In genomic region chr19:44907851-44908690, GRCm38 (mm10) we compare ENCODE assay signal across 7 mouse cellular contexts. TPM values are rescaled to one million over a fixed set of nuclear protein-coding genes. Genes with fewer than 3 reads are reported as not detected.
DNase-seq lines count a peak whose midpoint lies in the region; ATAC-seq and TF ChIP-seq lines count a peak whose summit lies in the region.

No protein-coding gene starts in this region.

- H3K27me3 ChIP-seq in midbrain, embryonic 16.5 days (ENCODE audit: control insufficient read depth, insufficient read depth, low read depth, low read length): no peaks in the 10 kb centered on the region
- no peaks in the 10 kb centered on the region for H3K27me3 ChIP-seq in midbrain, embryonic 11.5 days (ENCODE audit: control insufficient read depth, insufficient read depth, low read length)
- no peaks in the 10 kb centered on the region for H3K27me3 ChIP-seq in heart, embryonic 14.5 days (ENCODE audit: control insufficient read depth, insufficient read depth, low read length)
- H3K27me3 ChIP-seq in limb, embryonic 10.5 days (ENCODE audit: low read depth, poor library complexity, severe bottlenecking): no peaks in the 10 kb centered on the region

- H3K27ac ChIP-seq in midbrain, embryonic 16.5 days (ENCODE audit: low read length): no peak overlapping the region; the same call in 1 of the 2 replicates
- H3K27ac ChIP-seq in midbrain, embryonic 11.5 days (ENCODE audit: low read depth, low read length): no peak overlapping the region
- peak overlapping the region; percentile 75 for H3K27ac ChIP-seq in embryonic fibroblast, embryonic 13.5 days (ENCODE audit: insufficient read depth, low read length)
- peak overlapping the region; percentile 71 to 86 for H3K27ac ChIP-seq in heart, embryonic 14.5 days (replicated peaks in 1 of 2; ENCODE audit: control insufficient read depth in 1 of 2, insufficient read depth in 1 of 2, low read depth in 2 of 2, low read length in 2 of 2)
- peak overlapping the region; percentile 38 for H3K27ac ChIP-seq in limb, embryonic 10.5 days

- peak; percentile 67 for ATAC-seq in midbrain, embryonic 16.5 days
- no peak for ATAC-seq in midbrain, embryonic 11.5 days (ENCODE audit: low FRiP score)
- ATAC-seq in heart, embryonic 14.5 days (ENCODE audit: insufficient number of reproducible peaks, insufficient read depth, low FRiP score, low read depth): peak; percentile 74

- no peaks in the 10 kb centered on the region for H3K9me3 ChIP-seq in midbrain, embryonic 16.5 days (replicated peaks; ENCODE audit: control insufficient read depth, low read length, poor library complexity, severe bottlenecking)
- H3K9me3 ChIP-seq in midbrain, embryonic 11.5 days (ENCODE audit: control insufficient read depth, low read length): no peaks in the 10 kb centered on the region
- no peaks in the 10 kb centered on the region for H3K9me3 ChIP-seq in heart, embryonic 14.5 days (ENCODE audit: control insufficient read depth, low read length)
- no peaks in the 10 kb centered on the region for H3K9me3 ChIP-seq in limb, embryonic 10.5 days (replicated peaks)

- no peak overlapping the region for H3K4me3 ChIP-seq in midbrain, embryonic 16.5 days (ENCODE audit: low read depth, low read length)
- H3K4me3 ChIP-seq in midbrain, embryonic 11.5 days (ENCODE audit: low read depth, low read length): no peak overlapping the region
- no peak overlapping the region for H3K4me3 ChIP-seq in embryonic fibroblast, embryonic 13.5 days (ENCODE audit: insufficient read depth, low read length)
- no peak overlapping the region for H3K4me3 ChIP-seq in heart, embryonic 14.5 days (ENCODE audit: control insufficient read depth in 1 of 2, insufficient read depth in 1 of 2, low read depth in 1 of 2, low read length in 2 of 2)
- no peak overlapping the region for H3K4me3 ChIP-seq in limb, embryonic 10.5 days

- H3K4me1 ChIP-seq in midbrain, embryonic 16.5 days (ENCODE audit: control insufficient read depth, insufficient read depth, low read length): peaks cover 5% of the 10 kb centered on the region
- H3K4me1 ChIP-seq in midbrain, embryonic 11.5 days (ENCODE audit: control insufficient read depth, insufficient read depth, low read length): peaks cover 9% of the 10 kb centered on the region
- H3K4me1 ChIP-seq in embryonic fibroblast, embryonic 13.5 days (ENCODE audit: control insufficient read depth, insufficient read depth, low read length): peaks cover 18% of the 10 kb centered on the region
- peaks cover 20% of the 10 kb centered on the region in 2 experiments; a peak in 3 of 4 replicates for H3K4me1 ChIP-seq in heart, embryonic 14.5 days (ENCODE audit: control insufficient read depth in 2 of 2, insufficient read depth in 2 of 2, low read length in 2 of 2)
- H3K4me1 ChIP-seq in limb, embryonic 10.5 days: peaks cover 35% of the 10 kb centered on the region

- 47% methylated on average over 15 of the region's 15 CpGs for WGBS in midbrain, embryonic 16.5 days
- 53% methylated on average over 15 of the region's 15 CpGs for WGBS in midbrain, embryonic 11.5 days
- 41% methylated on average over 15 of the region's 15 CpGs for WGBS in heart, embryonic 14.5 days
- 51% methylated on average over 15 of the region's 15 CpGs for WGBS in limb, embryonic 10.5 days

- no peak for DNase-seq in midbrain, embryonic 11.5 days (ENCODE audit: low spot score, missing footprints)
- no peak for DNase-seq in limb, embryonic 10.5 days (ENCODE audit: low spot score)
- no peak for DNase-seq in thymus, postnatal 0 days (ENCODE audit: low spot score)
- no peak for DNase-seq in T-cell, adult 2 months (ENCODE audit: low spot score)

- H3K36me3 ChIP-seq in midbrain, embryonic 16.5 days (ENCODE audit: control insufficient read depth, insufficient read depth, low read length): no peaks in the 10 kb centered on the region
- no peaks in the 10 kb centered on the region for H3K36me3 ChIP-seq in midbrain, embryonic 11.5 days (ENCODE audit: control insufficient read depth, insufficient read depth, low read length)
- H3K36me3 ChIP-seq in heart, embryonic 14.5 days (ENCODE audit: control insufficient read depth, insufficient read depth, low read length): no peaks in the 10 kb centered on the region
- no peaks in the 10 kb centered on the region for H3K36me3 ChIP-seq in limb, embryonic 10.5 days

- no peak for TF ChIP-seq POLR2A in embryonic fibroblast, embryonic 13.5 days (IDR thresholded peaks at IDR 0.05; ENCODE audit: low read depth, low read length)

- no peak overlapping the region for H3K4me2 ChIP-seq in midbrain, embryonic 16.5 days (ENCODE audit: low read length)
- H3K4me2 ChIP-seq in midbrain, embryonic 11.5 days: no peak overlapping the region
- no peak overlapping the region for H3K4me2 ChIP-seq in heart, embryonic 14.5 days (ENCODE audit: low read length)

- no peak overlapping the region for H3K9ac ChIP-seq in midbrain, embryonic 16.5 days (ENCODE audit: low read depth, low read length)
- H3K9ac ChIP-seq in midbrain, embryonic 11.5 days (ENCODE audit: low read length): no peak overlapping the region
- no peak overlapping the region for H3K9ac ChIP-seq in heart, embryonic 14.5 days (ENCODE audit: low read length)

- TF ChIP-seq CTCF in embryonic fibroblast, embryonic 13.5 days (IDR thresholded peaks at IDR 0.05; ENCODE audit: borderline replicate concordance, insufficient read depth, low read length): no peak

RNA-seq across cellular contexts. Expression of gene Slf2, which starts 22.9 kb away (rescaled TPM):
- polyA plus RNA-seq in midbrain, embryonic 16.5 days (2015; fragmentation: Nextera tagmentation; extraction: Ambion mirVana): 30.3 and 35.7 TPM in 2 replicates
- polyA plus RNA-seq in midbrain, embryonic 11.5 days (2014; fragmentation: Nextera tagmentation; extraction: Ambion mirVana): 38.7 and 44.3 TPM in 2 replicates
- polyA plus RNA-seq in embryonic fibroblast, embryonic 13.5 days (2011; ENCODE audit: insufficient read length, low read depth, missing spikeins): 24.5 and 28.0 TPM in 2 replicates
- 46.4 and 47.0 TPM in 2 replicates for polyA plus RNA-seq in heart, embryonic 14.5 days (2014; fragmentation: Nextera tagmentation; extraction: Ambion mirVana)
- 52.1 and 54.0 TPM in 2 replicates for polyA plus RNA-seq in limb, embryonic 10.5 days (2016; fragmentation: Nextera tagmentation; extraction: Ambion mirVana)
- polyA plus RNA-seq in thymus, postnatal 0 days (2015; fragmentation: Nextera tagmentation; extraction: Ambion mirVana): 16.7 and 17.3 TPM in 2 replicates

Comparison
In these comparisons a context has a peak if more than half of its experiments do, and no peak if none do; other contexts are left out.
1. H3K27ac ChIP-seq: peak in embryonic fibroblast, embryonic 13.5 days (single experiment), heart, embryonic 14.5 days (2 of 2) and limb, embryonic 10.5 days (single experiment); none in midbrain, embryonic 16.5 days (single experiment) and midbrain, embryonic 11.5 days (single experiment).